Mouse (Mus musculus): ENCODE data around the gene B230104I21Rik. TPM values are rescaled to one million over a fixed set of nuclear protein-coding genes. Genes with fewer than 3 reads are reported as not detected.

B230104I21Rik gene
- polyA plus RNA-seq, 1 experiment: not detected

- Histone ChIP-seq H3K4me3 (replicated peaks; ENCODE audit: extremely low read depth, low read depth, low read length) (no peak overlapping the region), H3K4me1 (ENCODE audit: control insufficient read depth, insufficient read depth, low read length) (peaks cover 9% of the 10 kb centered on the region)
- no peak for TF ChIP-seq CTCF (IDR thresholded peaks at IDR 0.05; ENCODE audit: insufficient read depth, low read length)
- DNase-seq: no peak
- 77% methylated on average over 19 of the region's 19 CpGs for WGBS
Observed at GRCm38 (mm10) chr4:154346731-154347522, 11.0 kb downstream of the B230104I21Rik start.

DNA sequence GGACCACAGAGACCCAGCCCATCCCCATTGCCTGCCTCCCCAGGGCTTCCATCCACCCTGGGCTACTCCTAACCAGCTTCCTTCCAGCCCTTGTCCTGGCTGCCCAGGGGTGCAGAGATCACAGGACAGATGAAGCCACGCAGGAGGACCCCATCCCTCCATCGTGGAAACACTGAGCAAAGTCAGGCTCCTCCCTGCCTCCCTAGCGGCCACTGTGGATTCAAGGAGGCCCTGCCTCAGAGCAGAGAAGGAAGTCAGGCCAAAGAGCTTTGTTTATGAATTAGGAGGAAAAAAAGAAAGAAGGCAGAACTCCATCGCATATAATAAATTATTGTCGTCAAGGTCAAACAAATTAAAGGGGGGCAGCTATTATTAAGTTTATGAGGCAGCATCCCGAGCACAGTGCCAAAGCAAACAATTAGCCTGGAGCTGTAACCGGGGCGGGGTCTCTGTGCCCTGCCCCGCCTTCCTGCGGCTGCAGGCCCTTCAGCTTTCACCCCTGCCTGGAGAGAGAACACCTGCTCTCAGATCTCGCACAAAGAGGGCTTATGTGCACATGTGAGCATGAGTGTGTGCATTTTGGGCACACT lies 12.4 kb downstream of the B230104I21Rik start:
- 18% methylated on average over 11 of the region's 11 CpGs for WGBS
- H3K4me1 ChIP-seq (ENCODE audit: control insufficient read depth, insufficient read depth, low read length): peaks cover 9% of the 10 kb centered on the region
- H3K4me3 ChIP-seq (replicated peaks; ENCODE audit: extremely low read depth, low read depth, low read length): no peak overlapping the region
- TF ChIP-seq POLR2A (IDR thresholded peaks at IDR 0.05; ENCODE audit: borderline replicate concordance, extremely low read depth, low read depth, low read length) (no peak), CTCF (IDR thresholded peaks at IDR 0.05; ENCODE audit: insufficient read depth, low read length) (no peak)
- no peak for DNase-seq

- Histone ChIP-seq H3K4me3 (replicated peaks; ENCODE audit: extremely low read depth, low read depth, low read length) (no peak overlapping the region), H3K4me1 (ENCODE audit: control insufficient read depth, insufficient read depth, low read length) (peaks cover 9% of the 10 kb centered on the region)
- no peak for DNase-seq
- WGBS: 59% methylated on average over 13 of the region's 13 CpGs
- TF ChIP-seq CTCF (IDR thresholded peaks at IDR 0.05; ENCODE audit: insufficient read depth, low read length) (no peak), POLR2A (IDR thresholded peaks at IDR 0.05; ENCODE audit: borderline replicate concordance, extremely low read depth, low read depth, low read length) (no peak)
Observed at GRCm38 (mm10) chr4:154352246-154352645, 16.3 kb downstream of the B230104I21Rik start.

- WGBS: 97% methylated on average over 5 of the region's 5 CpGs
- no peak for TF ChIP-seq CTCF (IDR thresholded peaks at IDR 0.05; ENCODE audit: insufficient read depth, low read length)
Observed at GRCm38 (mm10) chr4:154355408-154355807, 19.5 kb downstream of the B230104I21Rik start.

DNA sequence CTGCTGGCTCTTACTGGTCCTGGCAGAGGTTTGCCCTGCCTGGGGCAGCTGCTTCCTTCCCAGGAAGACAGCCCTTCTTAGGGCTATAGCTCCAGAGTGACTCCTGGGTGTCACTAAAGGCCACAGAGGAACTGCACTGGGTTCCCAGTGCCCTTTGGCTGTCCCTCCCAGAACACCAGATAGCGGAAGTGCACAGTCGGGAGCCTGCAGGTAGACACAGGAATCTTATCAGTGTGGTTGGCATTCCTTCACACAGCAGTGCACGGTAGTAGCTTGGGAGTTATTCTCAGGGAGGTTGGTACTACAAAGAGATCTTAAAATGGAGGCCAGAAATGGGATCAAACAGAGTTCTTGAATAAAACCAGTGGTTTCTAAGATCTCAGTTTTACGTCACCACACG lies 22.4 kb downstream of the B230104I21Rik start:
- peaks cover 4% of the 10 kb centered on the region for H3K4me1 ChIP-seq (ENCODE audit: control insufficient read depth, insufficient read depth, low read length)
- TF ChIP-seq POLR2A (IDR thresholded peaks at IDR 0.05; ENCODE audit: borderline replicate concordance, extremely low read depth, low read depth, low read length): no peak
- no peak for TF ChIP-seq CTCF (IDR thresholded peaks at IDR 0.05; ENCODE audit: insufficient read depth, low read length)
- DNase-seq: peak; percentile 8
- WGBS: 61% methylated on average over 5 of the region's 5 CpGs
- no peak overlapping the region for H3K4me3 ChIP-seq (replicated peaks; ENCODE audit: extremely low read depth, low read depth, low read length)

More at GRCm38 (mm10) chr4:154355408-154355807, 19.5 kb downstream of the B230104I21Rik start:
- Histone ChIP-seq H3K4me1 (ENCODE audit: control insufficient read depth, insufficient read depth, low read length) (peaks cover 4% of the 10 kb centered on the region), H3K4me3 (replicated peaks; ENCODE audit: extremely low read depth, low read depth, low read length) (no peak overlapping the region)
- no peak for DNase-seq

DNA sequence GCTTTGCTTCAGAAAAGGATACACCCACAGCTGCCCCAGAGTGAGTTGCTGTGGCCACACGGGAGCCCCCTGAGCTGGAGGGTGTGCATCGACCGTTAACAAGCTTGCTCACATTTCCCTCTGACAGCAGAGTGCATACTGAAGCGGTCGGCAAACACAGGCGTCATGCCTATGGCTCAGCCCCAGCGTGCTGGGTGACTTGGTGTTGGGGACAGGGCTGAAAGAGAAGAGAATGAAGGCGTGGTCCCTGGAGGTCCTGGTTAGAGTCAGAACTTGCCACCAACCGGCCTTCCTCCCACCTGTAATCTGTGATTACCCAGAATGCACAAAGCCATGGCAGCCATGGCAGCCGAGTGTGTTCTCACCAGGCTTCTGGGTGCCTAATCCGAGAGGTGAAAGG lies 22.9 kb downstream of the B230104I21Rik start:
- WGBS: 56% methylated on average over 11 of the region's 11 CpGs
- TF ChIP-seq POLR2A (IDR thresholded peaks at IDR 0.05; ENCODE audit: borderline replicate concordance, extremely low read depth, low read depth, low read length) (no peak), CTCF (IDR thresholded peaks at IDR 0.05; ENCODE audit: insufficient read depth, low read length) (no peak)
- H3K4me1 ChIP-seq (ENCODE audit: control insufficient read depth, insufficient read depth, low read length): peaks cover 4% of the 10 kb centered on the region
- H3K4me3 ChIP-seq (replicated peaks; ENCODE audit: extremely low read depth, low read depth, low read length): no peak overlapping the region
- DNase-seq: peak; percentile 28

GRCm38 (mm10) chr4:154359762-154360300 lies 23.9 kb downstream of the B230104I21Rik start:
- Histone ChIP-seq H3K4me1 (ENCODE audit: control insufficient read depth, insufficient read depth, low read length) (peaks cover 4% of the 10 kb centered on the region), H3K4me3 (replicated peaks; ENCODE audit: extremely low read depth, low read depth, low read length) (no peak overlapping the region)
- no peak for DNase-seq
- TF ChIP-seq POLR2A (IDR thresholded peaks at IDR 0.05; ENCODE audit: borderline replicate concordance, extremely low read depth, low read depth, low read length) (no peak), CTCF (IDR thresholded peaks at IDR 0.05; ENCODE audit: insufficient read depth, low read length) (no peak)
- WGBS: 70% methylated on average over 9 of the region's 9 CpGs

DNA sequence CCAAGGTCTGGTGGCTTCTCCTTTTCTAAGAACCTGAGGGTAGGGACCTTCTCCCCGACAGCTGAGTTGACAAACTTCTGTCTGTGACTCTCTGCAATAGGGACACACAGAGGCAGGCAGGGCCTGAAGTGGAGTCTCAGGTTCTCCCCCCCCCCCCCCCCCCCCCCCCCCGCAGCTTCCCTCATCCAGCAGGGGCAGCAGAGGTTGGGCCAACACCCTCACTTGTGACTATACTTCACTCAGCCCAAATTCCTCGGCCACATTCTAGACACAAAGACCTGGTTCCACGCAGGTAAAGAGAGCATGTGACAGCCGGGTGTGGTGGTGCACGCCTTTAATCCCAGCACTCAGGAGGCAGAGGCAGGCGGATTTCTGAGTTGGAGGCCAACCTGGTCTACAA lies 24.5 kb downstream of the B230104I21Rik start:
- no peak for DNase-seq
- TF ChIP-seq POLR2A (IDR thresholded peaks at IDR 0.05; ENCODE audit: borderline replicate concordance, extremely low read depth, low read depth, low read length): no peak
- TF ChIP-seq CTCF (IDR thresholded peaks at IDR 0.05; ENCODE audit: insufficient read depth, low read length): no peak
- peaks cover 4% of the 10 kb centered on the region for H3K4me1 ChIP-seq (ENCODE audit: control insufficient read depth, insufficient read depth, low read length)
- 62% methylated on average over 7 of the region's 7 CpGs for WGBS
- H3K4me3 ChIP-seq (replicated peaks; ENCODE audit: extremely low read depth, low read depth, low read length): no peak overlapping the region

GRCm38 (mm10) chr4:154360850-154361249 lies 24.9 kb downstream of the B230104I21Rik start:
- 93% methylated on average over 3 of the region's 3 CpGs for WGBS
- no peak for DNase-seq
- Histone ChIP-seq H3K4me3 (replicated peaks; ENCODE audit: extremely low read depth, low read depth, low read length) (no peak overlapping the region), H3K4me1 (ENCODE audit: control insufficient read depth, insufficient read depth, low read length) (peaks cover 4% of the 10 kb centered on the region)
- no peak for TF ChIP-seq CTCF (IDR thresholded peaks at IDR 0.05; ENCODE audit: insufficient read depth, low read length)
- TF ChIP-seq POLR2A (IDR thresholded peaks at IDR 0.05; ENCODE audit: borderline replicate concordance, extremely low read depth, low read depth, low read length): no peak

DNA sequence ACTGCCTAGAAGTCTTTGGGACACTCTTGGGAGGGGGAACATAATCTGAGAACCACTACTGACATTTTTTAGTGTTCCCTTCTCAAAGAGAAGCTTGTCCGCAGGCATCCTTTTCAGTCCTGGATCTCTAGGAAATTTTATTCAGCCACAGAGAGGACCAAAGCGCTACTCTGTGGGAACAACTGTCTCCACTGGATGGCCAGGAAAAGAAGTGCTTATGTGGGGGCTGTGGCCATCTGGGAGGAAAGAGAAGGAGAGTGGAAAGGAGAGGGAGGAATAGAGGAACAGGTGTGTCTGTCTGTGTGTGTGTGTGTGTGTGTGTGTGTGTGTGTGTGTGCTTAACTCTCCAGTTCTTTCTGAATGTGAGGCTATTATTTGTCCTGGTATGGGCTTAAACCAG lies 28.8 kb downstream of the B230104I21Rik start:
- no peak overlapping the region for H3K4me3 ChIP-seq (replicated peaks; ENCODE audit: extremely low read depth, low read depth, low read length)
- DNase-seq: no peak

More for the DNA sequence above, 28.8 kb downstream of the B230104I21Rik start:
- H3K4me1 ChIP-seq (ENCODE audit: control insufficient read depth, insufficient read depth, low read length): no peaks in the 10 kb centered on the region
- TF ChIP-seq POLR2A (IDR thresholded peaks at IDR 0.05; ENCODE audit: borderline replicate concordance, extremely low read depth, low read depth, low read length) (no peak), CTCF (IDR thresholded peaks at IDR 0.05; ENCODE audit: insufficient read depth, low read length) (no peak)
- 85% methylated on average over 2 of the region's 2 CpGs for WGBS

All from lung, adult 2 months (tissue).